Mouse (Mus musculus) Muller cell, postnatal 12 days (primary cell): ENCODE data around the gene Hnrnpr.
A peak's percentile ranks its signal among the peaks of the same experiment; 100 is the strongest.

Experiments used
- DNase-seq: peaks from one replicate; pipeline ENCODE4 v3.0.0-alpha.2; 2015; ENCODE audit errors: inconsistent ontology term

Hnrnpr gene

DNA sequence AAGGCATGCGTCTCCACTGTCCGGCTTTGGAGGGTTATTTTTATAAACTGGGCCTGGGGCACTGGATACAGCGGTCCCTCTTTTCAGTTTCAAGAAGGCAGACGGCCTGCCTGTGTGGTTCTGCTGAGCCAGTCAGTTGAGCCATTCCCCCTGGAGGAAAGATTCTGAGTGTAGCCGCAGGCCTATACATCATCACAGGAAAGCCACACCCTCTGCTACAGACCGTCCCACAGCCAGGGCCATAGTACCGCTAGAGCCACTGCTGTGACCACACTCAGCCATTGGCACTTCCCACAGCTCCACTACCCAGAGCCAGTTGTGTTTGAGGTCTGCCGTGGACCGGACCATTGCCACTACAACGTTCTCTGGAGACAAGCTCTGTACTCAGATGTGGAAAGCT, 91.1 kb downstream of the Hnrnpr start:
- no peak for DNase-seq

DNA sequence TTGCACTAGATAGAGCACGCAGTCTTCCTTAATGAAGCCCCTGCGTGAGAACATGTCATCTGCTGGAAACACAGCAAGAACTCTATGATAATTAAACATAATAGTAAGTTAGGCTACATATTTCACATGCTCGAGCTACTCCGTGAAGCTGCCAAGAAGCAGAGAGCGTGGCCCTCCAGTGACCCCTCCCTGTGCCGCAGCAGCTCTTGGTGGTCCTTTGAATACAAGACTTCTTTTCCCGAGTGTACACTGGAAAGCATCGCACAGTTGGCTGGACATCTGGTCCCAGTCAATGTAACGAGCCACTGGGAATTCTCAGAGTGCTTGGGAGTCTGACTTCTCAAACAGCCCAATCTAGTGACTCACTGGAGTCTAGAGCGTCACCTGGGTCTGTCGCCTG, 97.1 kb downstream of the Hnrnpr start:
- DNase-seq, result peak; percentile 85
